ENCODE assay signal across 27 mouse cellular contexts in genomic region chr6:30352762-30353161, GRCm38 (mm10). TPM values are rescaled to one million over a fixed set of nuclear protein-coding genes. Genes with fewer than 3 reads are reported as not detected.
DNase-seq lines count a peak whose midpoint lies in the region; ATAC-seq and TF ChIP-seq lines count a peak whose summit lies in the region.
"Had no signal": no experiment of that assay in that cellular context is flagged by ENCODE, and none has a peak within 500 bp of the region (broad histone marks: within the 10 kb centered on the region; RNA-seq: fewer than 3 reads in every experiment).

No protein-coding gene starts in this region.

- 57% methylated on average over 8 of the region's 8 CpGs for WGBS in spleen, adult 2 months
- 26% methylated on average over 8 of the region's 8 CpGs for WGBS in lung, adult 2 months

- DNase-seq in spleen, adult 2 months (ENCODE audit: low read depth in 1 of 2, low spot score in 2 of 2), result no peak
- no peak for DNase-seq in spleen, adult 12 weeks (ENCODE audit: low spot score)
- DNase-seq in CD4-positive, CD25-positive, alpha-beta regulatory T cell, adult 2 months (ENCODE audit: low read depth, low spot score), result peak; percentile 75
- DNase-seq in lung, adult 2 months, result no peak
- no peak for DNase-seq in adrenal gland, postnatal 14 days
- DNase-seq: adrenal gland, postnatal 25 days; cerebellum, adult 11-12 months; cerebellum, postnatal 10 days; heart, adult 2 months; heart, postnatal 10 days; kidney, adult 2 months; layer of hippocampus, postnatal 36 days; left cerebral cortex, postnatal 4 days; liver; lung, embryonic 14.5 days; lung, postnatal 14 days had no signal

- H3K4me1 ChIP-seq in spleen, adult 2 months (ENCODE audit: control insufficient read depth, insufficient read depth, insufficient read length), result peaks cover 19% of the 10 kb centered on the region; the same call in 1 of the 2 replicates
- no peaks in the 10 kb centered on the region; the same call in 1 of the 2 replicates for H3K4me1 ChIP-seq in lung, adult 2 months (ENCODE audit: control insufficient read depth, insufficient read depth, low read length)
- H3K4me1 ChIP-seq: embryonic facial prominence, embryonic 13.5 days; forebrain, embryonic 15.5 days; neural tube, embryonic 13.5 days had no signal

- no peaks in the 10 kb centered on the region for H3K36me3 ChIP-seq in spleen, adult 2 months (ENCODE audit: control insufficient read depth, insufficient read depth, low read length)
- H3K36me3 ChIP-seq: embryonic facial prominence, embryonic 13.5 days; forebrain, embryonic 10.5 days; forebrain, embryonic 15.5 days; heart, embryonic 13.5 days; neural tube, embryonic 13.5 days had no signal

- no peak for TF ChIP-seq POLR2A in spleen, adult 2 months (IDR thresholded peaks at IDR 0.05; ENCODE audit: low read depth, low read length)
- TF ChIP-seq POLR2A in lung, adult 2 months (IDR thresholded peaks at IDR 0.05; ENCODE audit: borderline replicate concordance, extremely low read depth, low read depth, low read length), result no peak

- no peak for TF ChIP-seq CTCF in spleen, adult 2 months (IDR thresholded peaks at IDR 0.05; ENCODE audit: extremely low read depth, insufficient read depth, insufficient read length, insufficient replicate concordance)
- TF ChIP-seq CTCF in lung, adult 2 months (IDR thresholded peaks at IDR 0.05; ENCODE audit: insufficient read depth, low read length), result no peak

- ATAC-seq in activated CD4-positive, CD25-positive, alpha-beta regulatory T cell, adult 4 months, result peak; percentile 69
- peak; percentile 14; the same call in 1 of the 2 replicates for ATAC-seq in neutrophil, adult 5-6 weeks (ENCODE audit: extremely low read depth, insufficient number of reproducible peaks, low FRiP score, poor library complexity, severe bottlenecking)
- ATAC-seq: forebrain, embryonic 15.5 days; midbrain, embryonic 16.5 days had no signal

- H3K27me3 ChIP-seq in spleen, adult 2 months (ENCODE audit: control insufficient read depth, insufficient read depth, low read length), result no peaks in the 10 kb centered on the region
- H3K27me3 ChIP-seq: CH12.LX; embryonic facial prominence, embryonic 13.5 days; forebrain, embryonic 15.5 days; heart, embryonic 13.5 days; neural tube, embryonic 13.5 days had no signal

- peak overlapping the region; percentile 15; the same call in 1 of the 2 replicates for H3K27ac ChIP-seq in spleen, adult 2 months (ENCODE audit: insufficient read depth, low read length)
- H3K27ac ChIP-seq: embryonic facial prominence, embryonic 13.5 days; forebrain, embryonic 10.5 days; forebrain, embryonic 15.5 days; heart, adult 2 months; heart, embryonic 13.5 days; hindbrain, embryonic 14.5 days; liver, embryonic 14.5 days; neural tube, embryonic 13.5 days had no signal

- H3K4me3 ChIP-seq in spleen, adult 2 months (ENCODE audit: extremely low read depth, insufficient read depth, insufficient read length), result no peak overlapping the region
- H3K4me3 ChIP-seq in lung, adult 2 months (replicated peaks; ENCODE audit: extremely low read depth, low read depth, low read length), result no peak overlapping the region
- H3K4me3 ChIP-seq: embryonic facial prominence, embryonic 13.5 days; forebrain, embryonic 10.5 days; forebrain, embryonic 15.5 days; heart, adult 2 months; heart, embryonic 13.5 days; neural tube, embryonic 13.5 days had no signal

RNA-seq across cellular contexts. Expression of gene Zc3hc1, which starts 38.1 kb away (rescaled TPM):
- 11.3 and 12.3 TPM in 2 replicates for polyA plus RNA-seq in spleen, adult 2 months (2012; rRNA removed)
- 10 to 100 TPM; 44.5 to 48.8 TPM for polyA plus RNA-seq in activated CD4-positive, CD25-positive, alpha-beta regulatory T cell, adult 4 months (2017; shearing (Covaris generic))
- total RNA-seq in neutrophil, adult 5-6 weeks (2017), result 21.9 and 24.6 TPM in 2 replicates
- 13.8 TPM in 2 replicates for polyA plus RNA-seq in lung, adult 2 months (2012; rRNA removed)
- 16.4 and 22.4 TPM in 2 replicates for total RNA-seq in adrenal gland, postnatal 14 days (2021)

RNA-seq across cellular contexts. Expression of gene Ube2h, which starts 48.4 kb away (rescaled TPM):
- polyA plus RNA-seq in spleen, adult 2 months (2012; rRNA removed), result 69.7 and 101 TPM in 2 replicates
- polyA plus RNA-seq in activated CD4-positive, CD25-positive, alpha-beta regulatory T cell, adult 4 months (2017; shearing (Covaris generic)), result 100 to 1,000 TPM; 117 to 152 TPM
- 125 and 134 TPM in 2 replicates for total RNA-seq in neutrophil, adult 5-6 weeks (2017)
- 59.9 and 103 TPM in 2 replicates for polyA plus RNA-seq in lung, adult 2 months (2012; rRNA removed)
- 116 and 124 TPM in 2 replicates for total RNA-seq in adrenal gland, postnatal 14 days (2021)

RNA-seq across cellular contexts. Expression of gene Klhdc10, which starts 48.9 kb away (rescaled TPM):
- 6.7 and 10.0 TPM in 2 replicates for polyA plus RNA-seq in spleen, adult 2 months (2012; rRNA removed)
- polyA plus RNA-seq in activated CD4-positive, CD25-positive, alpha-beta regulatory T cell, adult 4 months (2017; shearing (Covaris generic)), result 1 to 10 TPM; 2.1 to 2.5 TPM
- 13.5 and 19.3 TPM in 2 replicates for total RNA-seq in neutrophil, adult 5-6 weeks (2017)
- polyA plus RNA-seq in lung, adult 2 months (2012; rRNA removed), result 13.9 and 17.8 TPM in 2 replicates
- total RNA-seq in adrenal gland, postnatal 14 days (2021), result 72.4 and 72.6 TPM in 2 replicates
